Mouse (Mus musculus): Measurements from ENCODE around the gene Gbp9. TPM values are rescaled to one million over a fixed set of nuclear protein-coding genes. Genes with fewer than 3 reads are reported as not detected.
"Not testable (repeated sequence)": the region's sequence is repeated elsewhere in the genome, so short reads cannot be mapped to it uniquely, and the experiment has no call there.

Gbp9 gene
- polyA plus RNA-seq, 1 experiment from 2014 or later = 2.9 TPM

DNA sequence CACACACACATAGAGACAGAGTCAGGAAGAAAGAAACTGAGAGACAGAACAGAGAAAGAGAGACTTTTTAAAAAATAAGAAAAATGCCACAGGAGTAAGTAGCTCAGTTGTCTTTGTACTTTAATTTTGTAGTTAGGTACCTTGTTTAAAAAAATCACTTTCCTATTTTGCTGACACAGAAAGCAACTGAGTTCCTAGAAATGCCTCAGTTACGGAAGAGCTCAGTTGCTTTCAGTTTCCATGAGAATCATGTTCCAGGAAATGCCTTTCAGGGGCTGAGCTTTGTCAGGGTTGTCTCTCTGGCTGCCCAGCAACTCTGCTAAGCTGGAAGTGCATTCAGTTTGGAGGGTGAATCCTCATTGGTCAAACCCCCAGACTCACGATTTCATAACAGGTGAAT, 76.9 kb downstream of the Gbp9 start:
- H3K36me3 ChIP-seq (ENCODE audit: insufficient read depth, low read length); H3K4me2 ChIP-seq (replicated peaks; ENCODE audit: low read depth, low read length); ATAC-seq (ENCODE audit: low FRiP score, low TSS enrichment); H3K9ac ChIP-seq (replicated peaks; ENCODE audit: low read length); H3K9me3 ChIP-seq (ENCODE audit: low read length); H3K27me3 ChIP-seq (ENCODE audit: insufficient read depth, low read length); H3K27ac ChIP-seq (ENCODE audit: low read length); H3K4me1 ChIP-seq (ENCODE audit: insufficient read depth, low read length); H3K4me3 ChIP-seq (ENCODE audit: low read length): not testable (repeated sequence)
- WGBS = 74% methylated on average over 2 of the region's 2 CpGs

DNA sequence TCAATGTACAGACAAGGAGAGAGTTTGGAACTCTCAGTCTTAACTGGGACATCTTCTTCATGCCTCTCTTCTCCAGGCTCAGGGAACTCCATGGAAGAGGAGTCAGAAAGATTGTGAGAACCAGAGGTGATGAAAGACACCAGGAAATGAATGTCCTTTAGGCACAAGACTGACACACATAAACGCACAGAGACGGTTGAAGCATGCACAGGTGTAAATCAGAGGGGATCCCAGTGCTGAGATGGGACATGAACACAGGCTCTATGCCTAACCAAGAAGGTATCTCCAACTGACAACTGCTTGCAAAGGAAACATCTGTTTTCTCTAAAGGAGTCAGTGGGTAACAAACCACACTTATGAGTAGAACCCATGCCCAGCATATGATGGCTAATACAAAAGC, 79.1 kb downstream of the Gbp9 start:
- 84% methylated on average over 2 of the region's 2 CpGs for WGBS

DNA sequence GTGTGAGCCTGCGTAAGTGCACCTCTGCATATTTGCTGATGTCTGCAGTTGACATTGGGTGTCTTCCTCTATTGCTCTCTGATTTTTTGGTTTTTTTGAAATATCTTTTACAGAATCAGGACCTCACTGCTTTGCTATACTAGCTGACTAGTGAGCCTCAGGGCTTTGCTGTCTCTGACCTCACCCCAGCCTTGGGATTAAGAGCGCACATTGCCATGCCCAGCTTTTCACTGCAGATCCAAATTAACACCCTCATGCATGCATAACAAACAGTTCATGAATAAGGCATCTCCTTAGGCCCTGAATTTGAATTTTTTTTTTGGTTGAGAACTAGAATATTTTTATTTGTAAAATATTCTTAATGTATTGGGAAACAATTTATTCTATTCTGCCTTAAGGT, 84.1 kb downstream of the Gbp9 start:
- H3K36me3 ChIP-seq (ENCODE audit: insufficient read depth, low read length) = no peaks in the 10 kb centered on the region
- ATAC-seq (ENCODE audit: low FRiP score, low TSS enrichment) = no peak
- H3K9ac ChIP-seq (replicated peaks; ENCODE audit: low read length) = no peak overlapping the region
- no peak overlapping the region for H3K27ac ChIP-seq (ENCODE audit: low read length)
- no peak overlapping the region for H3K4me2 ChIP-seq (replicated peaks; ENCODE audit: low read depth, low read length)
- WGBS = 91% methylated on average over 2 of the region's 2 CpGs
- no peak overlapping the region for H3K4me3 ChIP-seq (ENCODE audit: low read length)
- no peaks in the 10 kb centered on the region for H3K27me3 ChIP-seq (ENCODE audit: insufficient read depth, low read length)
- no peaks in the 10 kb centered on the region for H3K4me1 ChIP-seq (ENCODE audit: insufficient read depth, low read length)
- no peaks in the 10 kb centered on the region for H3K9me3 ChIP-seq (ENCODE audit: low read length)

More for the DNA sequence above, 79.1 kb downstream of the Gbp9 start:
- Histone ChIP-seq H3K27me3 (ENCODE audit: insufficient read depth, low read length) (no peaks in the 10 kb centered on the region), H3K36me3 (ENCODE audit: insufficient read depth, low read length) (no peaks in the 10 kb centered on the region), H3K4me1 (ENCODE audit: insufficient read depth, low read length) (no peaks in the 10 kb centered on the region), H3K27ac (ENCODE audit: low read length) (no peak overlapping the region), H3K4me2 (replicated peaks; ENCODE audit: low read depth, low read length) (no peak overlapping the region), H3K4me3 (ENCODE audit: low read length) (no peak overlapping the region), H3K9ac (replicated peaks; ENCODE audit: low read length) (no peak overlapping the region), H3K9me3 (ENCODE audit: low read length) (no peaks in the 10 kb centered on the region)
- no peak for ATAC-seq (ENCODE audit: low FRiP score, low TSS enrichment)

GRCm38 (mm10) chr5:105053471-105054169, 85.7 kb downstream of the Gbp9 start:
- H3K27ac ChIP-seq (ENCODE audit: low read length); H3K4me2 ChIP-seq (replicated peaks; ENCODE audit: low read depth, low read length); H3K27me3 ChIP-seq (ENCODE audit: insufficient read depth, low read length); H3K4me1 ChIP-seq (ENCODE audit: insufficient read depth, low read length); H3K4me3 ChIP-seq (ENCODE audit: low read length); H3K36me3 ChIP-seq (ENCODE audit: insufficient read depth, low read length); H3K9ac ChIP-seq (replicated peaks; ENCODE audit: low read length); ATAC-seq (ENCODE audit: low FRiP score, low TSS enrichment); H3K9me3 ChIP-seq (ENCODE audit: low read length): not testable (repeated sequence)
- 71% methylated on average over 1 of the region's 1 CpGs for WGBS

GRCm38 (mm10) chr5:105032362-105032761, 107.0 kb downstream of the Gbp9 start:
- no peaks in the 10 kb centered on the region for H3K4me1 ChIP-seq (ENCODE audit: insufficient read depth, low read length)
- H3K4me3 ChIP-seq (ENCODE audit: low read length) = no peak overlapping the region
- WGBS = 76% methylated on average over 2 of the region's 2 CpGs
- no peaks in the 10 kb centered on the region for H3K36me3 ChIP-seq (ENCODE audit: insufficient read depth, low read length)
- H3K27ac ChIP-seq (ENCODE audit: low read length) = no peak overlapping the region
- no peaks in the 10 kb centered on the region for H3K9me3 ChIP-seq (ENCODE audit: low read length)
- no peaks in the 10 kb centered on the region for H3K27me3 ChIP-seq (ENCODE audit: insufficient read depth, low read length)
- no peak for ATAC-seq (ENCODE audit: low FRiP score, low TSS enrichment)
- no peak overlapping the region for H3K4me2 ChIP-seq (replicated peaks; ENCODE audit: low read depth, low read length)
- no peak overlapping the region for H3K9ac ChIP-seq (replicated peaks; ENCODE audit: low read length)

Other genes starting within 250 kb of the Gbp9 start
- gene Abcg3, start 156.8 kb downstream of the Gbp9 start, polyA plus RNA-seq (2015; fragmentation: Nextera tagmentation; extraction: Ambion mirVana) = 1.6 and 1.8 TPM in 2 replicates
- 0.54 and 0.59 TPM in 2 replicates for gene Gbp8, start within 50 bp of the Gbp9 start, polyA plus RNA-seq (2015; fragmentation: Nextera tagmentation; extraction: Ambion mirVana)
- 0.37 and 0.86 TPM in 2 replicates for gene Gbp4, start within 50 bp of the Gbp9 start, polyA plus RNA-seq (2015; fragmentation: Nextera tagmentation; extraction: Ambion mirVana)
- not detected in 2 replicates for gene Gbp10, start 100.0 kb upstream of the Gbp9 start, polyA plus RNA-seq (2015; fragmentation: Nextera tagmentation; extraction: Ambion mirVana)
- not detected in 2 replicates for gene Gm43302, start 154.2 kb upstream of the Gbp9 start, polyA plus RNA-seq (2015; fragmentation: Nextera tagmentation; extraction: Ambion mirVana)
- 0.63 and 0.86 TPM in 2 replicates for gene Gbp6, start 154.2 kb upstream of the Gbp9 start, polyA plus RNA-seq (2015; fragmentation: Nextera tagmentation; extraction: Ambion mirVana)